Mouse (Mus musculus): ENCODE data around the gene H2afy. TPM values are rescaled to one million over a fixed set of nuclear protein-coding genes. Genes with fewer than 3 reads are reported as not detected.

Gene H2afy
- total and polyA plus RNA-seq, 3 experiments = 148 to 162 (median 153) TPM

DNA sequence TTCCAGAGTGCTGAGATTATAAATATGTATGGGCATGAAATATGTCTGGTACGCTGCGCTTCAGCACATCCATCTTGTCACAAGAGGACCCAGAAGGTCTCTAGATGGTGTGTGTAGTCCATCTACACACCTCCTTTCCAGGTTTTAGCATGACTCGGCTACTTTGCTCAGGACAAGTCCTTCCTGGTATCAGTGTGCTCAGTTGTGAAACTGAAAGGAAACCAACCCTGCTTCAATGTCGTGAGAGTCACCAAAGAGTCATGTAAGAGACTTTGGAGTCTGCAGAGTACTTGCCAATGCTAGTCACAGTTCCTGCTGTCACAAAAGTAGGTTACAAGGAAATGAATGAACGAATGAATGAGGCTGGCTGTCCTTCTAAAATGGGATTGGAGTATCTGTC is 80.4 kb downstream of the H2afy start:
- Histone ChIP-seq H3K4me3 (replicated peaks in 1 of 3; ENCODE audit: low read depth in 2 of 3, low read length in 2 of 3, poor library complexity in 1 of 3) (no peak overlapping the region), H3K27ac (ENCODE audit: insufficient read depth, low read depth) (no peak overlapping the region), H3K27me3 (replicated peaks) (no peaks in the 10 kb centered on the region), H3K9me3 (replicated peaks; ENCODE audit: low read length) (no peaks in the 10 kb centered on the region), H3K4me1 (ENCODE audit: control insufficient read depth in 1 of 2, insufficient read depth in 2 of 2) (peaks cover 3 to 13% of the 10 kb centered on the region in 2 experiments; a peak in 3 of 4 replicates), H3K9ac (ENCODE audit: insufficient read depth, low read depth) (no peak overlapping the region), H3K79me2 (replicated peaks; ENCODE audit: control insufficient read depth, extremely low read depth, insufficient read depth, poor library complexity, severe bottlenecking) (no peaks in the 10 kb centered on the region), H3K36me3 (replicated peaks in 1 of 2; ENCODE audit: control insufficient read depth in 1 of 2, insufficient read depth in 1 of 2, low read length in 1 of 2) (no peaks in the 10 kb centered on the region), H3K4me2 (ENCODE audit: insufficient read depth, low read depth, poor library complexity, severe bottlenecking) (no peak overlapping the region)
- dilution Hi-C loops (cut with MboI; ENCODE audit: extremely low pct_ligation_motif_present, extremely low pct_unique_long_range_greater_than_20kb, low sequenced_read_pairs) (no loop called here), in situ Hi-C loops (cut with MboI; ENCODE audit: low pct_ligation_motif_present, low pct_unique_long_range_greater_than_20kb, low sequenced_read_pairs) (no loop called here)
- TF ChIP-seq MXI1 (IDR thresholded peaks at IDR 0.05; ENCODE audit: low read depth, low read length) (no peak), ELF1 (IDR thresholded peaks at IDR 0.05; ENCODE audit: low read depth, low read length) (no peak), ZNF384 (IDR thresholded peaks at IDR 0.05; ENCODE audit: low read depth, low read length) (no peak), MAFK (IDR thresholded peaks at IDR 0.05; ENCODE audit: insufficient replicate concordance, low read length) (peak; percentile 32; the same call in 1 of the 2 replicates), PAX5 (IDR thresholded peaks at IDR 0.05; ENCODE audit: low read length) (no peak), EP300 (IDR thresholded peaks at IDR 0.05; ENCODE audit: low read length) (no peak; the same call in 1 of the 2 replicates), UBTF (IDR thresholded peaks at IDR 0.05; ENCODE audit: low read depth, low read length) (no peak), NRF1 (IDR thresholded peaks at IDR 0.05; ENCODE audit: low read depth, low read length) (no peak), MYC (IDR thresholded peaks at IDR 0.05; ENCODE audit: low read depth, low read length) (no peak), IRF4 (IDR thresholded peaks at IDR 0.05; ENCODE audit: low read depth, low read length) (0 out of 2 replicates have a peak, but pooled peaks have one; percentile 38), SMC3 (IDR thresholded peaks at IDR 0.05; ENCODE audit: low read depth, low read length) (no peak)
- DNase-seq (ENCODE audit: extremely low read depth) = peak; percentile 16

DNA sequence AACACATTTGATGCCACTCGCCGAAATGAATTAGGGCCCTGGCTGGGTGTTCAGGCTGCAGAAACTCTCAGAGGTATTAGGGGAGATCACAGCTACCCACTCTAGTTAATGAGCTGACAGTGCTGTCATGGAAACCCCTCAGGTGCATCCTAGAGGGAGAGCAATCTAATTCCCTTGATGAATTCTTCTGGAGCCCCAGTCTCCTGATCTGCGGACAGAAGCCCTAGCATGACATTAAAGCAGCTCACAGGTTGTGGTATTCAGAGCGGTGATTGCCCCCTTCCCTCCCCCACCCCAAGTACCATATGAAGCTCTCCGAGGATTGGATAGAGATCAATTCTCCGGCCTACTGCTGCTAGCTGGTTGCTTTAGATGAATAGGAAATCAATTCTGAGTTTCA is 82.1 kb downstream of the H2afy start:
- Histone ChIP-seq H3K9ac (ENCODE audit: insufficient read depth, low read depth) (no peak overlapping the region), H3K79me2 (replicated peaks; ENCODE audit: control insufficient read depth, extremely low read depth, insufficient read depth, poor library complexity, severe bottlenecking) (no peaks in the 10 kb centered on the region), H3K4me3 (replicated peaks in 1 of 3; ENCODE audit: low read depth in 2 of 3, low read length in 2 of 3, poor library complexity in 1 of 3) (no peak overlapping the region), H3K4me2 (ENCODE audit: insufficient read depth, low read depth, poor library complexity, severe bottlenecking) (no peak overlapping the region), H3K27ac (ENCODE audit: insufficient read depth, low read depth) (no peak overlapping the region), H3K9me3 (replicated peaks; ENCODE audit: low read length) (no peaks in the 10 kb centered on the region), H3K36me3 (replicated peaks in 1 of 2; ENCODE audit: control insufficient read depth in 1 of 2, insufficient read depth in 1 of 2, low read length in 1 of 2) (no peaks in the 10 kb centered on the region), H3K27me3 (replicated peaks) (no peaks in the 10 kb centered on the region), H3K4me1 (ENCODE audit: control insufficient read depth in 1 of 2, insufficient read depth in 2 of 2) (peaks cover 3 to 13% of the 10 kb centered on the region in 2 experiments; a peak in 3 of 4 replicates)
- no peak for TF ChIP-seq KAT2A (IDR thresholded peaks at IDR 0.05; ENCODE audit: insufficient replicate concordance, low read length)
- no peak for TF ChIP-seq CHD2 (IDR thresholded peaks at IDR 0.05; ENCODE audit: low read length)
- no peak for TF ChIP-seq NELFE (IDR thresholded peaks at IDR 0.05; ENCODE audit: low read depth, low read length)
- TF ChIP-seq MEF2A (IDR thresholded peaks at IDR 0.05; ENCODE audit: borderline replicate concordance, low read depth, low read length) = no peak
- no peak for TF ChIP-seq MYC (IDR thresholded peaks at IDR 0.05; ENCODE audit: low read depth, low read length)
- TF ChIP-seq JUND (conservative IDR thresholded peaks at IDR 0.05; ENCODE audit: low read depth, low read length) = no peak
- TF ChIP-seq TBP (conservative IDR thresholded peaks at IDR 0.05; ENCODE audit: low read depth, low read length) = no peak
- TF ChIP-seq ZMIZ1 (IDR thresholded peaks at IDR 0.05; ENCODE audit: low read depth, low read length) = no peak
- TF ChIP-seq SMC3 (IDR thresholded peaks at IDR 0.05; ENCODE audit: low read depth, low read length) = no peak
- no peak for TF ChIP-seq USF1 (IDR thresholded peaks at IDR 0.05; ENCODE audit: low read depth, low read length)
- TF ChIP-seq MXI1 (IDR thresholded peaks at IDR 0.05; ENCODE audit: low read depth, low read length) = no peak
- no peak for TF ChIP-seq POLR2A (IDR thresholded peaks at IDR 0.05; ENCODE audit: low read depth, low read length)
- TF ChIP-seq EP300 (IDR thresholded peaks at IDR 0.05; ENCODE audit: low read length) = no peak
- no peak for TF ChIP-seq RAD21 (IDR thresholded peaks at IDR 0.05; ENCODE audit: low read depth, low read length)
- TF ChIP-seq POLR2AphosphoS2 (IDR thresholded peaks at IDR 0.05; ENCODE audit: low read depth, low read length) = no peak
- no peak for TF ChIP-seq USF2 (conservative IDR thresholded peaks at IDR 0.05; ENCODE audit: low read depth, low read length)
- DNase-seq (ENCODE audit: extremely low read depth) = no peak
- dilution Hi-C loops (cut with MboI; ENCODE audit: extremely low pct_ligation_motif_present, extremely low pct_unique_long_range_greater_than_20kb, low sequenced_read_pairs) (no loop called here), in situ Hi-C loops (cut with MboI; ENCODE audit: low pct_ligation_motif_present, low pct_unique_long_range_greater_than_20kb, low sequenced_read_pairs) (no loop called here)

All from CH12.LX (cell line).